Mouse (Mus musculus) ovary, adult 2 months (tissue): ENCODE results near the gene Dtx4. TPM values are rescaled to one million over a fixed set of nuclear protein-coding genes. Genes with fewer than 3 reads are reported as not detected.

Source experiments
- polyA plus RNA-seq: library from polyadenylated mRNA; depleted of rRNA; stranded (reverse); fragments of >200 nt; gene quantifications from 2 replicates; pipeline ENCODE4 v1.2.3, GENCODE M21; 2012; rRNA removed

Gene Dtx4
- 32.4 and 37.7 TPM in 2 replicates for polyA plus RNA-seq

DNA sequence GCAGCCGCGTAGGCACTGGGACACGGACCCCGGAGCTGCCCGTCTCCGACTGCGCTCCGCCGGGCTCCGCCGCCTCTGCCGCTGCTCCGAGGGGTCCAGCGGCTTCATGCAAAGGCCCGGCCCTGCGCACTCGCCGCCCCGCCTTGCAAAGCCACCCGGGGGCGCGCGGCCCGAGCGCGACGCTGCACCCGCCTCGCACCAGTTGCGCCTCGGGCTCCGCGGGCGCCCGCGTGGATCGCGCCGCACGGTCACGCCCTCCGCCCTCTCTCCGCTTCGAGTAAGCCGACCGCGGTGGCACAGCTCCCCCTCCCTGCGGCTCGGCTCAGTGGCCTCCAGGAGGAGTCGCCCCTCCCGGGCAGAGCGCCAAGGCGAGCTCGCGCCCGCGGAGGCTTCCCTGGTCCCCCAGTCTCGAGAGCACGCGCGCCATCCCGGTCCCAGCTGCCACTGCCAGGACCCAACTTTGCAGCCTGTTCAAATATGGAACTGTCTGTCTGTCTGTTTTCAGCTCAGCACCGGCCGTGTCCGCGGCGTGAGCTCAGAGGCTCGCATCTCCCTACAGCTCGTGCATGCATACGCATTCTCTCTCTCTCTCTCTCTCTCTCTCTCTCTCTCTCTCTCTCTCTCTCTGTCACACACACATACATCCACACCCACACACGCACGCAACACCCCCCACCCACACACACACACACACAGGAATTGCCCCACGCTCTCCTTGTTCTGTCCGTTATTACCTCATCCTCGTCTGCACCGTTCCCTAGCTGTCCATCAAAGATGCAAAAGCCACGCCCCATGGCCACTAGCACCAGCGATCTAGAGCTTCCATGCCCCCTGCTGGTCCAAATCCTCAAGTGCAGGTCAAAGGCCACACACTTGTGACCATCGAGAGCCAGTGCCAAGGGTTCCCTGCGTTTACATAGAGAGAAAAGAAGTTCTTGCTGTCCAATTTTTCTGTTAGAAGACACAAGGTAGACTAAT, at the start of gene Dtx4:
Dtx4 (minus strand) TSS at position 85 of the 978 bp plus-strand sequence.

DNA sequence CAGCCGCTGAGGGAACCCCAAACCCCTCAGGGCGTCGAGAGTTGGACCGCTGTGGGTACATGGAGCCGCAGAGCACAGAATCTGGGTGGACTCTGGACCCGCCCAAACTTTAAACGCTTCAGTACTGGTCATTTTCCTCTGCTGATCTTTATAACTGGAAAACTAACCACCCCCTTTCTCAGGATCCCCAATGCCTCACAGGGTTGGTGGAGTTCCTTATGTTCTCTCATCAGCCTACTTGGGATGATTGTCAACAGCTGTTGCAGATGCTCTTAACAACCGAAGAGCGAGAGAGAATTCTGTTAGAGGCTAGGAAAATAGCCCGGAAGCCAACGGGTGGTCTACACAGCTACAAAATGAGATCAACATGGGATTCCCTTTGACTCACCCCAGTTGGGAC, 44.2 kb upstream of the Dtx4 start, which contains the start of gene Fam111a:
Fam111a (plus strand) TSS at position 301 of the 400 bp plus-strand sequence.

GRCm38 (mm10) chr19:12460282-12461249, 40.7 kb downstream of the Dtx4 start, which contains the start of gene Mpeg1:
Gene Mpeg1 (plus strand): TSS chr19:12460779.

DNA sequence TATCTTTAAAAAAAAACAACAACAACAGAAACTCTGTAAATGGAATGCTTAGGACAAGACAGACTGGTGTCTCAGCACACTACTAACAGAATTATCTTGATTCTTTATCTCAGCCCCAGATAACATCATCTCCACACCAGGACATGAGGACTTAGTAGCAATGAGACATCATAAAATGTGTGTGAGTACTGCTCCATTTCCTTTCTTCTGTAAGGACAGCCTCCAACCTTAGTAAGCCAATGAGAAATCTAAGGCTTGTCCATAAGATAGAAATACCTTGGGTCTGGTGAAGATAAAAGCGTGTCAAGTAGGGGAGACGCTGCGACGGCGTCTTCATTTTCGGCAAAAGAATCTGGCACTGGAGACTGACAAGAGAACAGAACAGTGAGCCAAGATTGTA, 73.6 kb downstream of the Dtx4 start, which contains the start of gene Pfpl:
Pfpl (plus strand) TSS at position 301 of the 400 bp plus-strand sequence.

DNA sequence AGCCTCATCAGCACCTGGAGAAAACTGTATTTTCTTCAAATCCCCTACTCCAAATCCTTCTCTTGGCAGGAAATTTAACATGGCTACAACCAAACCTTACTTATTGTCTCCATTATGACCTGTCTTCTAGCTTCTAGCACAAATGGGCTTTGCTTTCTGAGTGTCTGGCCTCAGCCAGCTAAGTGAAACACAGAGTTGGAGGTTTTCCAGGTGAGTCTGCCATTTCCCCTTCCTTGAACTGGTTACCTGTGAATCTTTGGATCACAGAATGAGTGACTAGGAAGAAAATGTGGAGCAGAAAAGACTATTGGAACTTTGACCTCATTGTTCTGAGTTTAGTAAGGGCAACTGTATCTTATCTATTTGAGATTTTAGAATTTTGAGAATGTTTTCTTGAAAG, 83.9 kb downstream of the Dtx4 start, which contains the start of gene Olfr1441:
Olfr1441 (plus strand) TSS at position 73 of the 400 bp plus-strand sequence.

Other genes with a start within 250 kb of the Dtx4 start
- not detected in 2 replicates for gene Olfr235, start 240.4 kb downstream of the Dtx4 start, polyA plus RNA-seq
- not detected in 2 replicates for gene Olfr1434, start 221.6 kb downstream of the Dtx4 start, polyA plus RNA-seq
- not detected in 2 replicates for gene Olfr1436, start 202.3 kb downstream of the Dtx4 start, polyA plus RNA-seq
- not detected in 2 replicates for gene Olfr1437, start 176.4 kb downstream of the Dtx4 start, polyA plus RNA-seq
- not detected in 2 replicates for gene Olfr1438-ps1, start 165.5 kb downstream of the Dtx4 start, polyA plus RNA-seq
- not detected in 2 replicates for gene Olfr1440, start 114.2 kb downstream of the Dtx4 start, polyA plus RNA-seq
- not detected in 2 replicates for gene Olfr1441, start 84.0 kb downstream of the Dtx4 start, polyA plus RNA-seq
- gene Pfpl, start 73.5 kb downstream of the Dtx4 start, polyA plus RNA-seq: not detected in 2 replicates
- gene Mpeg1, start 40.7 kb downstream of the Dtx4 start, polyA plus RNA-seq: 5.6 and 7.0 TPM in 2 replicates
- gene Fam111a, start 44.3 kb upstream of the Dtx4 start, polyA plus RNA-seq: 0.42 and 0.52 TPM in 2 replicates
- gene Gm4952, start 98.5 kb upstream of the Dtx4 start, polyA plus RNA-seq: 0.09 TPM in 1 of 2 replicates, not detected in the other
- gene Glyat, start 131.9 kb upstream of the Dtx4 start, polyA plus RNA-seq: not detected in 2 replicates
- gene Olfr1442, start 169.0 kb upstream of the Dtx4 start, polyA plus RNA-seq: not detected in 2 replicates
- gene Olfr1443, start 176.7 kb upstream of the Dtx4 start, polyA plus RNA-seq: not detected in 2 replicates
- not detected in 2 replicates for gene Keg1, start 194.3 kb upstream of the Dtx4 start, polyA plus RNA-seq